Mouse (Mus musculus): ENCODE results near the gene Stk32c. TPM values are rescaled to one million over a fixed set of nuclear protein-coding genes. Genes with fewer than 3 reads are reported as not detected.
A peak's percentile ranks its signal among the peaks of the same experiment; 100 is the strongest.

The Stk32c gene
- polyA plus RNA-seq, 1 experiment from 2014 or later, result 0.09 TPM

GRCm38 (mm10) chr7:139147360-139147759, 65.7 kb downstream of the Stk32c start:
- Histone ChIP-seq H3K27ac (peak overlapping the region; percentile 62; the same call in 1 of the 2 replicates), H3K4me1 (peaks cover 24% of the 10 kb centered on the region)

GRCm38 (mm10) chr7:139145891-139146290, 67.2 kb downstream of the Stk32c start:
- Histone ChIP-seq H3K4me1 (peaks cover 21% of the 10 kb centered on the region), H3K36me3 (no peaks in the 10 kb centered on the region), H3K4me3 (no peak overlapping the region), H3K9me3 (replicated peaks) (no peaks in the 10 kb centered on the region), H3K27me3 (ENCODE audit: low read depth, poor library complexity, severe bottlenecking) (peaks cover 12% of the 10 kb centered on the region), H3K27ac (no peak overlapping the region)
- 81% methylated on average over 7 of the region's 7 CpGs for WGBS
- DNase-seq (ENCODE audit: low spot score), result no peak

More at GRCm38 (mm10) chr7:139147360-139147759, 65.7 kb downstream of the Stk32c start:
- Histone ChIP-seq H3K36me3 (no peaks in the 10 kb centered on the region), H3K27me3 (ENCODE audit: low read depth, poor library complexity, severe bottlenecking) (peaks cover 12% of the 10 kb centered on the region), H3K9me3 (replicated peaks) (no peaks in the 10 kb centered on the region), H3K4me3 (no peak overlapping the region)
- no peak for DNase-seq (ENCODE audit: low spot score)
- WGBS, result 42% methylated on average over 4 of the region's 4 CpGs

GRCm38 (mm10) chr7:139143785-139144184, 69.3 kb downstream of the Stk32c start:
- Histone ChIP-seq H3K4me3 (no peak overlapping the region), H3K4me1 (peaks cover 32% of the 10 kb centered on the region), H3K36me3 (no peaks in the 10 kb centered on the region), H3K27me3 (ENCODE audit: low read depth, poor library complexity, severe bottlenecking) (peaks cover under 1% of the 10 kb centered on the region; the same call in 1 of the 2 replicates), H3K27ac (no peak overlapping the region), H3K9me3 (replicated peaks) (no peaks in the 10 kb centered on the region)
- 86% methylated on average over 1 of the region's 1 CpGs for WGBS
- DNase-seq (ENCODE audit: low spot score), result no peak

DNA sequence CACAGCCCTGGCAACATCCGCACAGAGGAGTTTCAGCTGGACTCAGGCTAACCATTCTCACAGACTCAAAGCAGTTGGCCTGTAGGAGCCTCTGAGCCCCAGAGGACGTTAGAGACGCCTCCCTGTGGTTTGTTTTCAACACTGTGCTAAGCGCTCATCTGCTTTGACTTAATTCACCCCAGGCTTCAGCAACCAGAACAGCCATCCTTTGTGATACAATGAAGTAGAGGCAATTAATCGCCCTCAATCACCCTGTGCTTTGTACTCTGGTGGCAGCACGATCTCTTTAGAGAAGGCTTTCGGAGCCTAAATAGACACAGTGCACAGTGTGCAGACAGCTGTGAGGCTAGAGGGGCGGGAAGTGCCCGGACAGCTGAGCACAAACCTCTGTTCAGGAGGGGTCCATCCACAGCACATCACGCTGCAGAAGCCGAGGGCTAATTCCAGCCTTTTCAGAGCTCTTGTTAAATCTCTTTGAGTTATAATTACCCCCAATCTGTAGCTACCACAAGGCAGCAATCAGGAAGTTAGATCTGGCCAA, 73.1 kb downstream of the Stk32c start:
- 13% methylated on average over 11 of the region's 11 CpGs for WGBS

DNA sequence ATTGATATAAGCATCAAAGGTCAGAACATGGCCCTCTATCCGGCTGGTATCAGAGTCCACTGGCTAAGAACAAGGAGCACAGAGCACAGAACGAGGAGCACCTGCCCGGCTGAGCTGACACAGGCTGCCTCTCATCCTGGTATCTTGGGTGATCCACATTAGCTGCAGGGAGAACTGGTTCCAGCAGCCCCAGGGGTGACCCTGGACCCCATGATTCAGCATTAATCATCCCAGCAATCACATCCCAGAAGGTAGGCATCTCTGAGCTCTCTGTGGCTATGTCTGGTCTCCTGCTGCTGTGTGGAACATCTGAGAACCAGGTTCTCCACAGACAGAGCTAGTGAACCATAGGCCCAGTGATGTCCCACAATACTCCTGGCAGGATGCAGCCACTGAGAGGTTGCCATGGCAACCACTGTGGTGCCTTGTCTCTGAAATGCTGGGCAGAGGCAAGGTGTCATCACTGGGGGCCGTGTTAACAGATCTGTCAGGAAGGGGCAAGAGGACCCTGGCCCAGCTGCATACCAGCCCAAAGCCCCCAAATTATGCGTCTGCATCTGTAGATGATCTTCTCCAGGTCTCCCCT, 76.1 kb downstream of the Stk32c start:
- H3K27ac ChIP-seq, result no peak overlapping the region

More for the DNA sequence above, 73.1 kb downstream of the Stk32c start:
- peaks cover 37% of the 10 kb centered on the region for H3K4me1 ChIP-seq
- H3K36me3 ChIP-seq, result no peaks in the 10 kb centered on the region
- H3K4me3 ChIP-seq, result no peak overlapping the region
- DNase-seq (ENCODE audit: low spot score), result peak; percentile 47
- no peaks in the 10 kb centered on the region for H3K9me3 ChIP-seq (replicated peaks)
- no peaks in the 10 kb centered on the region for H3K27me3 ChIP-seq (ENCODE audit: low read depth, poor library complexity, severe bottlenecking)
- H3K27ac ChIP-seq, result peak overlapping the region; percentile 69

GRCm38 (mm10) chr7:139135236-139135635, 77.9 kb downstream of the Stk32c start:
- Histone ChIP-seq H3K4me1 (peaks cover 42% of the 10 kb centered on the region), H3K4me3 (no peak overlapping the region), H3K9me3 (replicated peaks) (no peaks in the 10 kb centered on the region), H3K36me3 (no peaks in the 10 kb centered on the region), H3K27ac (no peak overlapping the region), H3K27me3 (ENCODE audit: low read depth, poor library complexity, severe bottlenecking) (no peaks in the 10 kb centered on the region)
- no peak for DNase-seq (ENCODE audit: low spot score)
- 84% methylated on average over 5 of the region's 5 CpGs for WGBS

More for the DNA sequence above, 76.1 kb downstream of the Stk32c start:
- Histone ChIP-seq H3K9me3 (replicated peaks) (no peaks in the 10 kb centered on the region), H3K4me1 (peaks cover 37% of the 10 kb centered on the region), H3K4me3 (no peak overlapping the region), H3K27me3 (ENCODE audit: low read depth, poor library complexity, severe bottlenecking) (no peaks in the 10 kb centered on the region), H3K36me3 (no peaks in the 10 kb centered on the region)
- no peak for DNase-seq (ENCODE audit: low spot score)
- 69% methylated on average over 5 of the region's 5 CpGs for WGBS

GRCm38 (mm10) chr7:139133446-139133845, 79.7 kb downstream of the Stk32c start:
- Histone ChIP-seq H3K27me3 (ENCODE audit: low read depth, poor library complexity, severe bottlenecking) (no peaks in the 10 kb centered on the region), H3K27ac (no peak overlapping the region), H3K4me3 (no peak overlapping the region), H3K36me3 (no peaks in the 10 kb centered on the region), H3K9me3 (replicated peaks) (no peaks in the 10 kb centered on the region), H3K4me1 (peaks cover 40% of the 10 kb centered on the region)
- WGBS, result 91% methylated on average over 3 of the region's 3 CpGs
- no peak for DNase-seq (ENCODE audit: low spot score)

GRCm38 (mm10) chr7:139131538-139131937, 81.6 kb downstream of the Stk32c start:
- Histone ChIP-seq H3K9me3 (replicated peaks) (no peaks in the 10 kb centered on the region), H3K27ac (peak overlapping the region; percentile 10; the same call in 1 of the 2 replicates), H3K36me3 (no peaks in the 10 kb centered on the region), H3K4me1 (peaks cover 47% of the 10 kb centered on the region), H3K27me3 (ENCODE audit: low read depth, poor library complexity, severe bottlenecking) (no peaks in the 10 kb centered on the region), H3K4me3 (no peak overlapping the region)
- no peak for DNase-seq (ENCODE audit: low spot score)
- 73% methylated on average over 8 of the region's 8 CpGs for WGBS

GRCm38 (mm10) chr7:139130361-139130760, 82.7 kb downstream of the Stk32c start:
- Histone ChIP-seq H3K27ac (peak overlapping the region; percentile 10; the same call in 1 of the 2 replicates), H3K4me1 (peaks cover 36% of the 10 kb centered on the region), H3K27me3 (ENCODE audit: low read depth, poor library complexity, severe bottlenecking) (no peaks in the 10 kb centered on the region), H3K36me3 (no peaks in the 10 kb centered on the region), H3K4me3 (no peak overlapping the region), H3K9me3 (replicated peaks) (no peaks in the 10 kb centered on the region)
- no peak for DNase-seq (ENCODE audit: low spot score)
- 49% methylated on average over 6 of the region's 6 CpGs for WGBS

DNA sequence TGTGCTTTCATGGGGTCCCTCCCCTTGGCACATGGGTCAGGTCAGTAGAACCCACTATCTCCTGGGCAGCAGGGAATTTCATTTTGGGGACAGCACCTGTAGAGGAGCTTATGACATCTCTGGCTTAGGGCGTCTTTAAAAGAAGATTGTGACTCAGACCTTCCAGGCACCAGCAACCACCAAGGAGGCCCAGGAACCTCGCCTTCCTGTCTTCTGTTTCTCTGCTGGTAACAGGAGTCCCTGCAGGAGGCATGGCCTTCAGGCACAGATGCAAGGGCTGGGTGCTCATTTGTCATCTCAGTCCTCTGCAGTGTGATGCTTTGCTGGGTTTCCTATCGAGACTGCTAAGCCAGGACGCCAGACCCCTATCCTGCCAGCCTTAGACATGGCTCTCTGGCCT, 84.1 kb downstream of the Stk32c start:
- H3K4me3 ChIP-seq, result no peak overlapping the region
- WGBS, result 84% methylated on average over 4 of the region's 4 CpGs
- no peaks in the 10 kb centered on the region for H3K36me3 ChIP-seq
- H3K4me1 ChIP-seq, result peaks cover 33% of the 10 kb centered on the region
- no peaks in the 10 kb centered on the region for H3K27me3 ChIP-seq (ENCODE audit: low read depth, poor library complexity, severe bottlenecking)
- no peak overlapping the region for H3K27ac ChIP-seq
- no peaks in the 10 kb centered on the region for H3K9me3 ChIP-seq (replicated peaks)
- DNase-seq (ENCODE audit: low spot score), result no peak

- no peak overlapping the region for H3K27ac ChIP-seq
- H3K36me3 ChIP-seq, result no peaks in the 10 kb centered on the region
- peaks cover 32% of the 10 kb centered on the region for H3K4me1 ChIP-seq
- 0 out of 2 replicates have a peak, but pooled peaks cover 3% of the 10 kb centered on the region for H3K27me3 ChIP-seq (ENCODE audit: low read depth, poor library complexity, severe bottlenecking)
- 84% methylated on average over 7 of the region's 7 CpGs for WGBS
- no peaks in the 10 kb centered on the region for H3K9me3 ChIP-seq (replicated peaks)
- no peak overlapping the region for H3K4me3 ChIP-seq
- DNase-seq (ENCODE audit: low spot score), result no peak
These were observed 86.6 kb downstream of the Stk32c start for GRCm38 (mm10) chr7:139126549-139126948.

DNA sequence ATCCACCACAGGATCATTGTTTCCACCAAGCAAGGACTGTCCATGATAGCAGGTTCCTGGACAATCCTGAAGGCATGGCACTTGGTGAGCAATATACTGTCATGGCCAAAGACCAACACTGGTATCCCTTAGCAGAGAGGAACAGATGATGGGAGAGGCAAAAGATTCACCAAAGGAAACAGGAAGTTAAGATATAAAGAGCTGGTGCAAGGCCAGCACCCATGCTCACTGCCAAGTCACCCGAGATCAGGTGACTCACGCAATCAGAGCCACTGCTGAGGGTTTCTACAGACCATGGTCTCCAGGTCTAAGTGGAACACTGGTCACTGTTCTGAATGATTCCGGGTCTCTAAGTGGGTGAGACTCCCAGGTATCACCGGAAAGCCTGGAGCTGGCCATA, 87.2 kb downstream of the Stk32c start:
- Histone ChIP-seq H3K36me3 (no peaks in the 10 kb centered on the region), H3K27me3 (ENCODE audit: low read depth, poor library complexity, severe bottlenecking) (0 out of 2 replicates have a peak, but pooled peaks cover 3% of the 10 kb centered on the region), H3K9me3 (replicated peaks) (no peaks in the 10 kb centered on the region), H3K27ac (no peak overlapping the region), H3K4me1 (peaks cover 25% of the 10 kb centered on the region), H3K4me3 (no peak overlapping the region)
- 90% methylated on average over 4 of the region's 4 CpGs for WGBS
- no peak for DNase-seq (ENCODE audit: low spot score)

- H3K27ac ChIP-seq, result no peak overlapping the region
- 68% methylated on average over 2 of the region's 2 CpGs for WGBS
- no peaks in the 10 kb centered on the region for H3K4me1 ChIP-seq
These were observed 93.3 kb downstream of the Stk32c start for GRCm38 (mm10) chr7:139119775-139120153.

More at GRCm38 (mm10) chr7:139119775-139120153, 93.3 kb downstream of the Stk32c start:
- H3K9me3 ChIP-seq (replicated peaks), result no peaks in the 10 kb centered on the region
- DNase-seq (ENCODE audit: low spot score), result no peak
- H3K36me3 ChIP-seq, result no peaks in the 10 kb centered on the region
- H3K4me3 ChIP-seq, result no peak overlapping the region
- 0 out of 2 replicates have a peak, but pooled peaks cover 3% of the 10 kb centered on the region for H3K27me3 ChIP-seq (ENCODE audit: low read depth, poor library complexity, severe bottlenecking)

Data from limb, embryonic 10.5 days (tissue).